Mouse (Mus musculus): Measurements from ENCODE around the gene Atxn1. TPM values are rescaled to one million over a fixed set of nuclear protein-coding genes. Genes with fewer than 3 reads are reported as not detected.

Atxn1 gene
- polyA plus RNA-seq, 1 experiment from 2014 or later: 6.8 TPM

- peak; percentile 65 for DNase-seq (ENCODE audit: low spot score)
Observed at GRCm38 (mm10) chr13:45516501-45517393, 448.1 kb downstream of the Atxn1 start.

GRCm38 (mm10) chr13:45514832-45515422 lies 449.9 kb downstream of the Atxn1 start:
- no peak overlapping the region for H3K9ac ChIP-seq (ENCODE audit: low read depth, low read length)
- no peak overlapping the region for H3K4me3 ChIP-seq (replicated peaks; ENCODE audit: low read depth, low read length)
- no peak for TF ChIP-seq CTCF (IDR thresholded peaks at IDR 0.05; ENCODE audit: low read depth)
- H3K4me2 ChIP-seq (ENCODE audit: low read length): no peak overlapping the region; the same call in 1 of the 2 replicates
- no peak overlapping the region for H3K27ac ChIP-seq
- WGBS: 28% methylated on average over 8 of the region's 8 CpGs
- peaks cover 46% of the 10 kb centered on the region for H3K4me1 ChIP-seq (replicated peaks; ENCODE audit: insufficient read depth, low read length)
- no peaks in the 10 kb centered on the region for H3K27me3 ChIP-seq (ENCODE audit: insufficient read depth, low read length)
- DNase-seq (ENCODE audit: low spot score) (peak; percentile 52), ATAC-seq (replicated peaks; ENCODE audit: low FRiP score, low read depth) (no peak)
- H3K9me3 ChIP-seq (replicated peaks; ENCODE audit: low read length): no peaks in the 10 kb centered on the region
- H3K36me3 ChIP-seq (ENCODE audit: insufficient read depth, low read length): 0 out of 2 replicates have a peak, but pooled peaks cover 2% of the 10 kb centered on the region

More at GRCm38 (mm10) chr13:45516501-45517393, 448.1 kb downstream of the Atxn1 start:
- Histone ChIP-seq H3K27ac (0 out of 2 replicates have a peak overlapping the region, but pooled peaks have one; percentile 47), H3K4me2 (ENCODE audit: low read length) (peak overlapping the region; percentile 56), H3K4me1 (replicated peaks; ENCODE audit: insufficient read depth, low read length) (peaks cover 36% of the 10 kb centered on the region), H3K27me3 (ENCODE audit: insufficient read depth, low read length) (no peaks in the 10 kb centered on the region), H3K36me3 (ENCODE audit: insufficient read depth, low read length) (0 out of 2 replicates have a peak, but pooled peaks cover 3% of the 10 kb centered on the region), H3K9ac (ENCODE audit: low read depth, low read length) (peak overlapping the region; percentile 38; the same call in 1 of the 2 replicates), H3K4me3 (replicated peaks; ENCODE audit: low read depth, low read length) (0 out of 2 replicates have a peak overlapping the region, but pooled peaks have one; percentile 7), H3K9me3 (replicated peaks; ENCODE audit: low read length) (no peaks in the 10 kb centered on the region)
- WGBS: 9% methylated on average over 24 of the region's 24 CpGs
- ATAC-seq (replicated peaks; ENCODE audit: low FRiP score, low read depth): no peak; the same call in 1 of the 2 replicates
- TF ChIP-seq CTCF (IDR thresholded peaks at IDR 0.05; ENCODE audit: low read depth): no peak

GRCm38 (mm10) chr13:45514115-45514514 lies 450.7 kb downstream of the Atxn1 start:
- no peak for ATAC-seq (replicated peaks; ENCODE audit: low FRiP score, low read depth)
- Histone ChIP-seq H3K9ac (ENCODE audit: low read depth, low read length) (no peak overlapping the region), H3K4me3 (replicated peaks; ENCODE audit: low read depth, low read length) (no peak overlapping the region), H3K9me3 (replicated peaks; ENCODE audit: low read length) (no peaks in the 10 kb centered on the region), H3K27ac (no peak overlapping the region), H3K36me3 (ENCODE audit: insufficient read depth, low read length) (no peaks in the 10 kb centered on the region), H3K4me1 (replicated peaks; ENCODE audit: insufficient read depth, low read length) (peaks cover 46% of the 10 kb centered on the region), H3K27me3 (ENCODE audit: insufficient read depth, low read length) (no peaks in the 10 kb centered on the region), H3K4me2 (ENCODE audit: low read length) (no peak overlapping the region)
- 92% methylated on average over 5 of the region's 5 CpGs for WGBS
- no peak for DNase-seq (ENCODE audit: low spot score)
- TF ChIP-seq CTCF (IDR thresholded peaks at IDR 0.05; ENCODE audit: low read depth): no peak

- Histone ChIP-seq H3K27ac (peak overlapping the region; percentile 42; the same call in 1 of the 2 replicates), H3K27me3 (ENCODE audit: insufficient read depth, low read length) (no peaks in the 10 kb centered on the region), H3K36me3 (ENCODE audit: insufficient read depth, low read length) (no peaks in the 10 kb centered on the region), H3K9me3 (replicated peaks; ENCODE audit: low read length) (no peaks in the 10 kb centered on the region), H3K4me1 (replicated peaks; ENCODE audit: insufficient read depth, low read length) (peaks cover 54% of the 10 kb centered on the region), H3K4me3 (replicated peaks; ENCODE audit: low read depth, low read length) (no peak overlapping the region), H3K9ac (ENCODE audit: low read depth, low read length) (no peak overlapping the region), H3K4me2 (ENCODE audit: low read length) (no peak overlapping the region)
- ATAC-seq (replicated peaks; ENCODE audit: low FRiP score, low read depth) (no peak), DNase-seq (ENCODE audit: low spot score) (no peak)
- no peak for TF ChIP-seq CTCF (IDR thresholded peaks at IDR 0.05; ENCODE audit: low read depth)
- 65% methylated on average over 12 of the region's 12 CpGs for WGBS
Observed at GRCm38 (mm10) chr13:45513009-45513984, 451.5 kb downstream of the Atxn1 start.

- H3K36me3 ChIP-seq (ENCODE audit: insufficient read depth, low read length): no peaks in the 10 kb centered on the region
- ATAC-seq (replicated peaks; ENCODE audit: low FRiP score, low read depth) (no peak), DNase-seq (ENCODE audit: low spot score) (peak; percentile 68)
- H3K9me3 ChIP-seq (replicated peaks; ENCODE audit: low read length): no peaks in the 10 kb centered on the region
- WGBS: 66% methylated on average over 8 of the region's 8 CpGs
- H3K4me3 ChIP-seq (replicated peaks; ENCODE audit: low read depth, low read length): no peak overlapping the region
- no peak overlapping the region for H3K9ac ChIP-seq (ENCODE audit: low read depth, low read length)
- H3K27me3 ChIP-seq (ENCODE audit: insufficient read depth, low read length): no peaks in the 10 kb centered on the region
- no peak overlapping the region for H3K4me2 ChIP-seq (ENCODE audit: low read length)
- H3K27ac ChIP-seq: peak overlapping the region; percentile 62; the same call in 1 of the 2 replicates
- no peak for TF ChIP-seq CTCF (IDR thresholded peaks at IDR 0.05; ENCODE audit: low read depth)
- peaks cover 53% of the 10 kb centered on the region for H3K4me1 ChIP-seq (replicated peaks; ENCODE audit: insufficient read depth, low read length)
Observed at GRCm38 (mm10) chr13:45512531-45512930, 452.3 kb downstream of the Atxn1 start.
